Mouse (Mus musculus) liver, embryonic 12.5 days (tissue): Measurements from ENCODE around the gene Ckap5. TPM values are rescaled to one million over a fixed set of nuclear protein-coding genes. Genes with fewer than 3 reads are reported as not detected.
"Not testable (repeated sequence)": the region's sequence is repeated elsewhere in the genome, so short reads cannot be mapped to it uniquely, and the experiment has no call there.

Source experiments
- ATAC-seq: fragments of 200-750 bp; cut with Nextera tagmentation; 2 replicates; pipeline ENCODE4 v1.8.0; 2017; ENCODE audit warnings: moderate number of reproducible peaks, mild to moderate bottlenecking, moderate library complexity
- H3K27ac ChIP-seq: fragments of 300-500 bp; sonication (generic); 2 replicates; pipeline ENCODE4 v1.5.1; 2016; ENCODE audit warnings: mild to moderate bottlenecking
- H3K27me3 ChIP-seq: fragments of 300-500 bp; sonication (generic); replicated peaks from 2 replicates; pipeline ENCODE4 v1.6.1; 2016; ENCODE audit warnings: mild to moderate bottlenecking, moderate library complexity
- H3K36me3 ChIP-seq: fragments of 300-500 bp; sonication (generic); 2 replicates; pipeline ENCODE4 v1.6.1; 2016; ENCODE audit warnings: mild to moderate bottlenecking, moderate library complexity
- H3K4me1 ChIP-seq: fragments of 300-500 bp; sonication (generic); 2 replicates; pipeline ENCODE4 v1.6.1; 2016
- H3K4me2 ChIP-seq: fragments of 300-500 bp; sonication (generic); 2 replicates; pipeline ENCODE4 v1.6.1; 2016; ENCODE audit warnings: mild to moderate bottlenecking, moderate library complexity
- H3K4me3 ChIP-seq: fragments of 300-500 bp; sonication (generic); 2 replicates; pipeline ENCODE4 v1.5.1; 2016; ENCODE audit warnings: mild to moderate bottlenecking, moderate library complexity
- H3K9ac ChIP-seq: fragments of 300-500 bp; sonication (generic); 2 replicates; pipeline ENCODE4 v1.6.1; 2016; ENCODE audit warnings: mild to moderate bottlenecking, moderate library complexity
- H3K9me3 ChIP-seq: fragments of 300-500 bp; sonication (generic); replicated peaks from 2 replicates; pipeline ENCODE4 v1.6.1; 2016; ENCODE audit warnings: mild to moderate bottlenecking, moderate library complexity
- WGBS: fragments of 180-500 bp; shearing (Covaris S2); methylation state at CpG from one replicate; pipeline ENCODE4 v1.1.7; 2016; ENCODE audit not compliant: insufficient replicate concordance; 5-methylcytosine and 5-hydroxymethylcytosine counted together
- polyA plus RNA-seq: library from polyadenylated mRNA; unstranded; fragments of >200 nt; fragmentation: Nextera tagmentation; extraction: Ambion mirVana; gene quantifications from 2 replicates; pipeline ENCODE4 v1.2.1, GENCODE M21; 2016

Gene Ckap5
- 57.7 and 59.1 TPM in 2 replicates for polyA plus RNA-seq

DNA sequence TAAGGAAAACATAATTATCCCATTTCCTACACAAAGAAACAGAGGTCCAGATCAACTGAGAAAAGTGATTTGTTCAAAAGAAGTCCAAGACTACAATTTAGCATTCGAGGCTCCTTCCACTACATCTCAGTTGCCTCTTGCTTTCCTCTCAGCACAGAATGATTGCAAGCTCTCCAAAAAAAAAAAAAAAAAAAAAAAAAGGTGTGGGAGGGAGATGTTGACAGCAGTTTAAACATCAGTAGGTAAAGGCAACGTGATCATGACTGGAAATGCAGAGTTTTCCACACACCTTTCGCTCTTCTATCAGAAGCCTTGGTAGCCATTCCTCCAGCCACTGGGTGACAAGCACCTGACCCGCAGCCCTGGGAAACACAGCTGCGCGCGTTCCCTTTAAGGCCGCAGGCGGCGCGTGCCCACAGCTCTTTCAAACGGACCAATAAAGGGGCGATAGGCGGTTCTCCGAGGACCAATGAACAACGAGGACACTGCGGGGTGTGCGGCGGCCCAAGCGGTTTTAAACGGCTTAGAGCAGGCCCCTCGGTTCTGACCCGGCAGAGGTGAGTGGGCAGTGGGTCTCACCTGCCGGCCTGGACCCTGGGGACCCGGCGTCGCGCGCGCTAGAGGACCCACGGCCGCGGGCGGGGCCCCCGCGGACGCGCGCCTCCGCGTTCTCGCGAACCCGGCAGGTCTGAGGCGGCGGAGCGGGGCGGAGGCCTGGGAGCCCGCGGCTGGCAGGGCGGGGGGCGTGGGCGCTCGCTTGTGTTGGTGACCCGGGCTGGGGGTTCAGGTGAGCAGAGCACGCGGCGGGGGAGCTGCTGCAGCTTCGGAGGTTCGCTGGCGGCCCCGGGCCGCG is at the start of gene Ckap5:
Ckap5 (plus strand) TSS at position 469 of the 853 bp plus-strand sequence.
- H3K36me3 ChIP-seq, result peaks cover 28% of the 10 kb centered on the region
- peak; percentile 98 for ATAC-seq

GRCm38 (mm10) chr2:91476841-91477240 is 49.7 kb upstream of the Ckap5 start:
- no peak for ATAC-seq
- Histone ChIP-seq H3K4me1 (peaks cover 5% of the 10 kb centered on the region), H3K27me3 (no peaks in the 10 kb centered on the region), H3K9me3 (no peaks in the 10 kb centered on the region), H3K9ac (no peak overlapping the region), H3K4me2 (no peak overlapping the region), H3K36me3 (peaks cover 28% of the 10 kb centered on the region), H3K4me3 (no peak overlapping the region), H3K27ac (no peak overlapping the region)
- WGBS, result 73% methylated on average over 7 of the region's 7 CpGs

More for the DNA sequence above, at the start of gene Ckap5:
- 1% methylated on average over 63 of the region's 64 CpGs for WGBS
- Histone ChIP-seq H3K4me1 (peaks cover 20% of the 10 kb centered on the region), H3K9me3 (no peaks in the 10 kb centered on the region), H3K4me3 (peak within 1 kb of the TSS; percentile 86), H3K27me3 (no peaks in the 10 kb centered on the region), H3K9ac (peak within 1 kb of the TSS; percentile 90), H3K4me2 (peak within 1 kb of the TSS; percentile 71), H3K27ac (peak within 1 kb of the TSS; percentile 82)

DNA sequence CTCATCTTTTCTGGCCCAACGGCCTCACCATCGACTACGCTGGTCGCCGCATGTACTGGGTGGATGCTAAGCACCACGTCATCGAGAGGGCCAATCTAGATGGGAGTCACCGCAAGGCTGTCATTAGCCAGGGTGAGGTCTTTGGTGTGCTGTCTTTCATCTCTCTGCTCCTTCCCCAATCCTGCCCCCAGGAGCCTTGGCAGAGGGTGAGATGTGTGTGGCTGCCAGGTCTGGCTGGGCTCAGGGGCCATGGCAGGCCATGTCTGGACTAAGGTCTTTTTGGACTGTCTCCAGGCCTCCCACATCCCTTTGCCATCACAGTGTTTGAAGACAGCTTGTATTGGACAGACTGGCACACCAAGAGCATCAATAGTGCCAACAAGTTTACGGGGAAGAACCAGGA is 46.2 kb upstream of the Ckap5 start:
- Histone ChIP-seq H3K9me3 (no peaks in the 10 kb centered on the region), H3K27me3 (no peaks in the 10 kb centered on the region), H3K36me3 (peaks cover 19% of the 10 kb centered on the region; the same call in 1 of the 2 replicates), H3K4me1 (peaks cover 5% of the 10 kb centered on the region), H3K27ac (no peak overlapping the region), H3K4me3 (no peak overlapping the region), H3K9ac (no peak overlapping the region), H3K4me2 (no peak overlapping the region)
- whole genome bisulfite sequencing, result 86% methylated on average over 9 of the region's 9 CpGs
- ATAC-seq, result no peak

GRCm38 (mm10) chr2:91480805-91481514 is 45.6 kb upstream of the Ckap5 start:
- Histone ChIP-seq H3K27ac (no peak overlapping the region), H3K9me3 (no peaks in the 10 kb centered on the region), H3K36me3 (peaks cover 18% of the 10 kb centered on the region; the same call in 1 of the 2 replicates), H3K27me3 (no peaks in the 10 kb centered on the region), H3K4me2 (no peak overlapping the region), H3K9ac (no peak overlapping the region), H3K4me3 (no peak overlapping the region), H3K4me1 (peaks cover 3% of the 10 kb centered on the region)
- ATAC-seq, result no peak
- WGBS, result 51% methylated on average over 6 of the region's 6 CpGs

DNA sequence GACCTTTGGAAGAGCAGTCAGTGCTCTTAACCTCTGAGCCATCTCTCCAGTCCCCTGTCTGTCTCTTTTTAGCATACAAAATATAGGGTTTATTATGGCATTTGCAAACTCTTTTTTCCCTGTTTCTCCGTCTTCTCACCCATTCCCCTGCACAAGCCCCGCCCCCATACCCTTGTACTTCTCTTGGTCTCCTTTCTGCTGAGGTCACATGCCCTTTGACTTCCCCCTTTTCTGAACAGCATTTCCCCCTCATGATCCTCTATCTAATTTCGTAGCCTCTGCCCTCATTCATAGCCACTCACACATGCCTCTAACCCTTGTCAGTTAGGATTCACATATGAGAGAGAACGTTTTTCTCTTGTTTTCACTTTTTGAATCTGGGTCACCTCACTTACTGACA is 41.9 kb upstream of the Ckap5 start:
- no peak overlapping the region for H3K27ac ChIP-seq
- peaks cover 15% of the 10 kb centered on the region; the same call in 1 of the 2 replicates for H3K36me3 ChIP-seq
- ATAC-seq, result no peak
- H3K27me3 ChIP-seq, result no peaks in the 10 kb centered on the region
- no peak overlapping the region for H3K9ac ChIP-seq
- WGBS, result 32% methylated on average over 4 of the region's 4 CpGs
- no peaks in the 10 kb centered on the region for H3K9me3 ChIP-seq
- no peak overlapping the region for H3K4me3 ChIP-seq
- no peaks in the 10 kb centered on the region for H3K4me1 ChIP-seq
- no peak overlapping the region for H3K4me2 ChIP-seq

DNA sequence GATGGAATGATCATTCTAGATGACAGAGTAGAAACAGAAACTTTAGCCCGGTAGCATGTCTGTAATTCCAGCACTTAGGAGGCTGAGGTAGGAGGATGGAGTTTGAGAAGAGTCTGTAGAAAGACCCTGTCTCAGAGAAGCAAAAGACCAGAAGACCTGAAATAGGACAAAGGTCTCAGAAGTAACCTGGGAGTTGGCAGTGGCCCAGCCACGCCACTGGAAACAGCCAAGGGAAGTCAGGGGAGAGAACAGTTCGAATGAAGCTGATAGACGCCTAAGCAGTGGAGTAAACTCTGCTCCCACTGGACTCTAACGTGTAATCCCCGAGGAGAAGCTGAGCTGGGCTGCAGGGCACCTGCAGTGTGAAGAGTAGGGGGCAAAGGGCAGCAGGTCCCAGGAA is 41.3 kb upstream of the Ckap5 start:
- H3K4me2 ChIP-seq, result no peak overlapping the region
- WGBS, result 61% methylated on average over 6 of the region's 6 CpGs
- H3K27ac ChIP-seq, result no peak overlapping the region
- no peak for ATAC-seq
- no peak overlapping the region for H3K4me3 ChIP-seq
- H3K4me1 ChIP-seq, result no peaks in the 10 kb centered on the region
- no peaks in the 10 kb centered on the region for H3K9me3 ChIP-seq
- no peak overlapping the region for H3K9ac ChIP-seq
- no peaks in the 10 kb centered on the region for H3K27me3 ChIP-seq
- H3K36me3 ChIP-seq, result peaks cover 16% of the 10 kb centered on the region; the same call in 1 of the 2 replicates

DNA sequence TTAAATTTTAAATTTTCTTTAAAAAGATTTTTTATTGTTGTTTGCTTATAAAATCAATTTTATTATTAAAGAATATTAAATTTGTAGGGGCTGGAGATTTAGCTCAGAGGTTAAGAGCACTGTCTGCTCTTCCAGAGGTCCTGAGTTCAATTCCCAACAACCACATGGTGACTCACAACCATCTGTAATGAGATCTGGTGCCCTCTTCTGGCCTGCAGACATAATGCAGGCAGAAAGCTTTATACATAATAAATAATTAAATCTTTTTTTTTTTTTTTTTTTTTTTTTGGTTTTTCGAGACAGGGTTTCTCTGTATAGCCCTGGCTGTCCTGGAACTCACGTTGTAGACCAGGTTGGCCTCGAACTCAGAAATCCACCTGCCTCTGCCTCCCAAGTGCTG is 39.3 kb upstream of the Ckap5 start:
- not testable (repeated sequence) for H3K4me2 ChIP-seq, H3K27me3 ChIP-seq, ATAC-seq, H3K9ac ChIP-seq, H3K4me3 ChIP-seq, H3K9me3 ChIP-seq, H3K4me1 ChIP-seq, H3K27ac ChIP-seq
- peaks cover 21% of the 10 kb centered on the region; the same call in 1 of the 2 replicates for H3K36me3 ChIP-seq
- WGBS, result 38% methylated on average over 3 of the region's 3 CpGs

GRCm38 (mm10) chr2:91492071-91492635 is 34.4 kb upstream of the Ckap5 start:
- Histone ChIP-seq H3K27ac (no peak overlapping the region), H3K36me3 (peaks cover 43% of the 10 kb centered on the region; the same call in 1 of the 2 replicates), H3K4me3 (no peak overlapping the region), H3K9me3 (no peaks in the 10 kb centered on the region), H3K4me1 (no peaks in the 10 kb centered on the region), H3K27me3 (no peaks in the 10 kb centered on the region), H3K4me2 (no peak overlapping the region), H3K9ac (no peak overlapping the region)
- 76% methylated on average over 12 of the region's 12 CpGs for WGBS
- no peak for ATAC-seq

- H3K27ac ChIP-seq, result no peak overlapping the region
- H3K4me3 ChIP-seq, result no peak overlapping the region
- H3K4me1 ChIP-seq, result no peaks in the 10 kb centered on the region
- H3K9ac ChIP-seq, result no peak overlapping the region
- WGBS, result 88% methylated on average over 9 of the region's 9 CpGs
- H3K9me3 ChIP-seq, result no peaks in the 10 kb centered on the region
- no peak overlapping the region for H3K4me2 ChIP-seq
- no peaks in the 10 kb centered on the region for H3K27me3 ChIP-seq
- ATAC-seq, result no peak
- peaks cover 42% of the 10 kb centered on the region; the same call in 1 of the 2 replicates for H3K36me3 ChIP-seq
Measured at GRCm38 (mm10) chr2:91493981-91494380, 32.6 kb upstream of the Ckap5 start.

GRCm38 (mm10) chr2:91498093-91498719 is 28.4 kb upstream of the Ckap5 start:
- peaks cover 25% of the 10 kb centered on the region; the same call in 1 of the 2 replicates for H3K36me3 ChIP-seq

DNA sequence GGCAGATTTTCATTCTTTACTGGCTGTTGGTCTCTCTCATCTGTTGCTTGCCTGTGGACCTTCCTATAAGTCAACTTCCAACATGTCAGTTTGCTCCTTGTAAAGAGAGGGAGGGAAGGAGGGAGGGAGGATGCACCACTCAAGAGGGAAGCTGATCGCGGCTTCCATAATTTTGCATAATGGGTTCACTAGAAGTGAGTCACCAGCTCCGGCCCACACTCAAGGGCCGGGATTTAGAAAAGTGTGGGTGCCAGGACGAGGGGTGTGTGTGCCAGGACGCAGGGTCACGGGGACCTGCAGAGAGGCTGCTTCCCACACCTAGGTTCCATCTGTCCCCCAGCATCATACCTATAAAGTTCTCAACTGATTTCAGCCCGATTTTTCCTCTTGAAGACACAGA is 18.5 kb upstream of the Ckap5 start:
- Histone ChIP-seq H3K4me2 (no peak overlapping the region), H3K4me1 (no peaks in the 10 kb centered on the region), H3K9me3 (no peaks in the 10 kb centered on the region), H3K27ac (no peak overlapping the region), H3K4me3 (no peak overlapping the region), H3K27me3 (no peaks in the 10 kb centered on the region), H3K9ac (no peak overlapping the region), H3K36me3 (peaks cover 17% of the 10 kb centered on the region)
- ATAC-seq, result no peak
- WGBS, result 80% methylated on average over 8 of the region's 8 CpGs

More at GRCm38 (mm10) chr2:91498093-91498719, 28.4 kb upstream of the Ckap5 start:
- no peaks in the 10 kb centered on the region for H3K9me3 ChIP-seq
- H3K4me1 ChIP-seq, result no peaks in the 10 kb centered on the region
- H3K27ac ChIP-seq, result no peak overlapping the region
- no peaks in the 10 kb centered on the region for H3K27me3 ChIP-seq
- no peak overlapping the region for H3K4me3 ChIP-seq
- 35% methylated on average over 8 of the region's 8 CpGs for WGBS
- ATAC-seq, result no peak
- H3K9ac ChIP-seq, result no peak overlapping the region
- H3K4me2 ChIP-seq, result no peak overlapping the region
